Mouse (Mus musculus) ovary, postnatal 14 days (tissue): ENCODE data around the gene Foxred2.

ENCODE experiments used
- DNase-seq: peaks from one replicate; pipeline ENCODE4 v3.0.0; 2022; ENCODE audit warnings: low spot score

The Foxred2 gene

GRCm38 (mm10) chr15:77916851-77917544, 39.5 kb downstream of the Foxred2 start:
- DNase-seq = peak; percentile 92

DNA sequence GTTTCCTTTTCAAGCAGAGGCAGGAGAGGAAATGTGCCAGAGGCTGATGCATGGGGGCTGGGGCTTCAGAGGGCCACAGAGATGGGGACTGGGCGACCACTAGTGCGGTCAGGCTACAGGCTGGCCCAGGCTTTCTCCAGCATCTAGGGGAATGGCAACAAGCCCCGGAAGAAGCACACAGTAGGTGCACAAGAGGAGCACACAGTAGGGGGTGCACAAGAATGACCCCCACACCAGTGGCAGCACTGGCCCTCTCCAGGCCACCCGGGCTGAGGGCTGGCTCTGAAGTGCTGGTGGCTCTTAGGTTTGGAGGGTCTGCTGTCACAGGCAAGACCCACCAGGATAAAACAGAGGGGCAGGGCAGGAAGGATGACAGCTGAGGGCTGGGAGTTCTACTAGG, 41.2 kb downstream of the Foxred2 start:
- DNase-seq = no peak

GRCm38 (mm10) chr15:77914507-77914906, 42.0 kb downstream of the Foxred2 start:
- no peak for DNase-seq

- no peak for DNase-seq
Measured at GRCm38 (mm10) chr15:77913054-77913453, 43.5 kb downstream of the Foxred2 start.

- DNase-seq = no peak
Measured at GRCm38 (mm10) chr15:77912585-77912984, 43.9 kb downstream of the Foxred2 start.

- no peak for DNase-seq
Measured at GRCm38 (mm10) chr15:77912048-77912447, 44.5 kb downstream of the Foxred2 start.

DNA sequence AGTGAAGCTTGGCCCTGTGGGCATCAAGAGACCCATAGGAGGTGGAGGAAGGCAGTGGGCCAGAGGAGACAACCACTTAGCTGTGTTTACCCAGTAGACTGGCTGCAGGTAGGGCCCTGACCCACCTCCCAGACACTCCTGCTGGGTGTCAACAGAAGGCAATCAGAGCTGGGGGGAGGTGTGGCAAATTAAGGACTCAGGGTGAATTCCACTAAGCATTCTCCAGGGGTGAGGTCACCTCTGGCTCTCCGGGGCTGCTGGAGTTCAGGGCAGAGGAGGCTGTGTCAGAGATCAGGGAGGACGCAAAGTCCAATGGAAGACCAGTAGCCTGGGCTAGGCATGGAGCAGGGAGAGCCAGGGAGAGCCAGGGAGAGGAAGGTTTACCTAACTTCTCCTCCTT, 45.5 kb downstream of the Foxred2 start:
- no peak for DNase-seq

GRCm38 (mm10) chr15:77907646-77908518, 48.6 kb downstream of the Foxred2 start:
- DNase-seq = no peak

- DNase-seq = no peak
Measured at GRCm38 (mm10) chr15:77906545-77906944, 50.0 kb downstream of the Foxred2 start.

- no peak for DNase-seq
Measured at GRCm38 (mm10) chr15:77906081-77906480, 50.4 kb downstream of the Foxred2 start.

GRCm38 (mm10) chr15:77905275-77905970, 51.1 kb downstream of the Foxred2 start:
- peak; percentile 67 for DNase-seq

- no peak for DNase-seq
Measured at GRCm38 (mm10) chr15:77904363-77904892, 52.1 kb downstream of the Foxred2 start.

DNA sequence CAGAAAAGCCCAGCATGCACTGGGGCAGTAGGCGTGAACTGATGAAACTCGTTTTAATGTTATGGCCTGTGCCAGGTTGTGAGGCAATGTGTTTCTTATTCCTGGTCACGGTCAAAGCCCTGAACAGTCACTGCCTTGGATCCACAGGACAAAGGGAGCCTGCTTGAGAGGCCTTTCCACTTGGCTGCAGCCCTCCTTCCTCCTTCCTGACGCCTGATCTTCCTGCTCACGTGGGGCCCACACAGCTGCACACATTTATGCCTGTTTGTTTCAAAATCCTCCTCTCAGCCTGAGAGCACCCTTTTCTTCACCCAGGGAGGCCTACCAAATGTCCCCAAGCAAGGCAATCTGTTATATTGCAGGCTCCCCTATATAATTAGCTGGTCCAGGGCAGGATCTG, 53.3 kb downstream of the Foxred2 start:
- no peak for DNase-seq

DNA sequence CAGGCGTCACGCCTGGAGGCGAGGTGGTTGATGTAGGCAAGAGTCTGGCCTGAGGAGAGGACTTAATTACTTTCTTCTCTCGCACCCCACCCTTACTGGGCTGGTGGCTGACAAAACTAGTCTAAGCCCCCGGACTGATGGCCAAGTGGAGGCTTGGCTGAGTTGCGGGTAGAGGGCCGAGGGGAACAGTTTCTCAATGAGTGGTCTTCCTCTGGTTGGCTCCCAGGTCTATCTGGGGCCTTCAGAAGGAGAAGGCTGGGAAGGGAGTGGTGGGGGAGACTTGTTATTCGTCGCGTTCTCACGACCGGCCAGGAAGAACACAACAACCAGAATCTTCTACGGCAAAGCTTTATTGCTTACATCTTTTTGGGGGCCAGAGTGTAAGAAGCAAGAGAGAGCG, 61.6 kb downstream of the Foxred2 start:
- no peak for DNase-seq

GRCm38 (mm10) chr15:77893292-77893691, 63.2 kb downstream of the Foxred2 start:
- no peak for DNase-seq

DNA sequence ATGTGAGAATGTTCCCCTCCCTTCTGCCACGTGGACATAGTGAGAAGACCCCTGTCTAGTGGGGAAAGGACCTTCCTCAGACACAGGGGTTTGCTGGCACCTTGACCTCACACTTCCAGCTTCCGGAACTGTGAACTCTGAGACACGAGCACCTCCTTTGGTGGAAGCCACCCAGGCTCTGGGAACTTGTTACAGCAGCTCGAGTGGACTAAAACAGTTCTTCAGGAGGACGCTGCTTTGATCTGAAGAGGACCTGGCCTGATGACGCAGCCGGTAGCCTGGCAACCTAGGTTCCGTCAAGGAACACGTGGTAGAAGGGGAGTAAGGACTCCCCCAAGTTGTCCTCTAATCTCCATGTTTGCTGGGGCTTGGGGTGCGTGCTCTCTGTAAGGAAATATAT, 64.1 kb downstream of the Foxred2 start:
- no peak for DNase-seq

DNA sequence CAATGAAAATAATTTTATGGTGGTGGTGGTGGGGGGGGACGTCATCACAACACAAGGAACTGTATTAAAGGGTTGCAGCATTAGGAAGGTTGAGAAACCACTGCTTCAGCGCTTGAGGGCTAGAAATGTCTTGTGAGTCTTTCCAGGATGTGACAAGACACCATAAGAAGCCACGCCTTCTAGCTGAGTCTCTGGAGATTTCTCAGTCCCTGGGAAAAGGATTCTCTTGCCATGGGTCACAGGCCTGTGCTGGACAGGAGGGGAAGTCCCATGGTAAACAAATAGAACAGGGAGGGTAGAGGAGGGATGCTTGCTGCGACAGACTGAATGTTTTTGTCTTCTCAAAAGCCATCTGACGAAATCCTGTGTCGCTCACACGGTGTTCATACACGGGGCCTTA, 64.8 kb downstream of the Foxred2 start:
- no peak for DNase-seq
